Mouse (Mus musculus) T-cell, adult 2 months (primary cell): Measurements from ENCODE around the gene Cdc37.

Experiments used
- DNase-seq: peaks from one replicate; pipeline ENCODE4 v3.0.0; 2022; ENCODE audit warnings: low spot score

The Cdc37 gene

DNA sequence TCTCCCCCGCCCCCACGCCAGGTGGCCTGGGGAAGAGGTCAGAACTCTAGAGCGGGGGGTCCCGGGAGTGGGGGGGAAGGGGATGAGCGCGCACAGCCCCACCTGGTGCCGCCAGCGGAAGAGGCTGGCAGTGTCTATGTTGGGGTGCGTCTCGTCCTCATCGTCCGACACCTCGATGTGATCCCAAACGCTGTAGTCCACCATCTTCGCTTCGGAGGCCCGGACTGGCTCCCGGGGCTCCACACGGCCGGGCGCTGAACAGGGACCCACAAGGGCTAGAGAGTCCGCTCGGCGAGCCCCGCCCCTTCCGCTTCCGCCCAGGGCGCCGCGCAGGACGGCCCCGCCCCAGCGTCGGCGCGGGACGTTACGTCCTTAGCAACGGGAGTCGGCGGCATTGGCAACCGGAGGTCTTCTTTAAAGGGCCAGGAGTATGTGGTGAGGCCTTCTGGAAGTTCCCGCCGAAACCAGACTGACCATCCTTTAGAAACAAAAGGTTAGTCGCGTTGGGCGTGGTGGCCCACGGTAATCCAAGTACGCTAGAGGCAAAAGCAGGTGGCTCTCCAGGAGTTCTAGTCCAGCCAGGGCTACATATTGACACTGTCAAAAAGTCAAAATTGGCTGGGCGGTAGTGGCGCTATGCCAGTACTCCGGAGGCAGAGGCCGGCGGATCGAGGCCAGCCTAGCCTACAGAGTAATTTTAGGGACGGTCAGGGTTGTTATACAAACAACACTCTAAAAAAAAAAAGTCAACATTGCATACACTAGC is at the start of gene Cdc37:
Gene Cdc37, minus strand, starts transcription at position 329 of the 766 bp plus-strand sequence.
- peak; percentile 88 for DNase-seq

- no peak for DNase-seq
Observed at GRCm38 (mm10) chr9:21198960-21199359, 49.2 kb upstream of the Cdc37 start.

GRCm38 (mm10) chr9:21197981-21198380 is 48.2 kb upstream of the Cdc37 start:
- DNase-seq: no peak

DNA sequence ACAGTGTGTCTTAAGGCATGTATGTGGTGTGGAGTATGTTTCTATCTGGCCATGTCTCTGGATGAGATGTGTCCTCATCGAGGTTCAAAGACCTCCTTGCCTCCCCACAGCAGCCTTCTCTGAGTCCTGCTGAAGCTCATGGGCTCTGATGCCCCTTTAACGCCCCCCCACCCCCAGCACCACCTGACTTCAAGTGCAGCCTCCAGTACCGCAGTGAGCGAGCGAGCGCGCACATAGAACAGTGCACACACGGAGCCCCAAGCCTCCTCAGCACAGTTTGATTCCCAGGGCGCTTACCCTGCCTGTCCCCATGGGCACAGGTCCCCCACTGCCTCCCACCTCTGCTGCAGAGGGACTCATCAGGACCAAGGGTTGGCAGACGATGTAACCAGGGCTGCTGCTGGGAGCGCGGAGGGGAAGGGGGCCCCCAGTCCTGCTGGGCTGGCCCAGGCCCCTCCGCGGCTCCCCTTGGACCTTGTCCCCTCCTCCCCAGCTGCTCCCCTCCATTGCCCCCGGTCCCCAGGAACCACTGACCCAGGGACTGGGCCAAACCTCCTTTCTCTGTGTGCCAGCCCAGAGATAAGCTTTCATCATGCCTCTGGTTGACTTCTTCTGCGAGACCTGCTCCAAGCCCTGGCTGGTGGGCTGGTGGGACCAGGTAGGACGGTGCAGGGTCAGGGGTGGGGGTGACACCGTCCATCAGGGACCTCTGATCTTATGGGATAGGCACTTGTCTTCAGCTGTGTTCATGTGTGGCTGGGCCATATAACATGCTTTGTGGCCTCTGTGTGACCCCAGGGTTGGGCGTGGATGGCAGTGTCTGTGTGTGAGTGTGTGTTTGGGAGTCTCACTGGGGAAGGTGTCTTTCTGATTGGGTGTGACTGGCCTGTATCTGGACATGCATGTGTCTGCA is 47.0 kb upstream of the Cdc37 start:
- DNase-seq: no peak

- peak; percentile 57 for DNase-seq
Observed at GRCm38 (mm10) chr9:21195736-21196505, 46.1 kb upstream of the Cdc37 start.

GRCm38 (mm10) chr9:21194787-21195493 is 45.2 kb upstream of the Cdc37 start:
- no peak for DNase-seq

DNA sequence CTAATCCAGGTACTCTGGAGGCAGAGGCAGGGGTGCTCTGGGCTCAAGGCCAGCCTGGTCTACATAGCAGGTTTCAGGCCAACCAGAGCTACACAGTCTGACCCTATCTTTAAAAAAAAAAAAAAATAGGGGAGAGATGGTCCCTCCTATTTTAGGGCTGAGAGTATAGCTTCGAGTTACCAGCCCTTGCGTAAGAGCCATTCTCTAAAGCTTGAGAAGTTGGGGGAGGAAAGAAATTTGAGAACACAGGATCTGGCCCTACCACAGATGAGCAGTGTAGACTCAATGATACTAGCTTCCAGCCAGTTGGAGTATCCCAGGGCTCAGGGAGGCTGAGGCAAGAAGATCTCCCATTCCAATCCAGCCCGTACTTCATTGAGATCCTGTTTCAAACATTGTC is 44.0 kb upstream of the Cdc37 start:
- no peak for DNase-seq

GRCm38 (mm10) chr9:21190670-21191069 is 40.9 kb upstream of the Cdc37 start:
- no peak for DNase-seq

DNA sequence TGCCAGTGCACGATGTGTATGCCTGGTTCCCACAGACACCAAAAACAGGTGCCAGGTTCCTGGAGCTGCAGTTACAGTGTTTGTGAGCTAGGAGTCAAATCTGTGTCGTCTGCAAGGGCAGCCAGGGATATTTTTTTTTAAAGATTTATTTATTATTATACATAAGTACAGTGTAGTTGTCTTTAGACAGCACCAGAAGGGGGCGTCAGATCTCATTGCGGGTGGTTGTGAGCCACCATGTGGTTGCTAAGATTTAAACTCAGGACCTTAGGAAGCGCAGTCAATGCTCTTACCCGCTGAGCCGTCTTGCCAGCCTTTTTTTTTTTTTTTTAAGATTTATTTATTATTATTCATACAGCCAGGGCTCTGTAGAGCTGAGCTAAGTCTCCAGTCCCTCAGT is 40.1 kb upstream of the Cdc37 start:
- peak; percentile 51 for DNase-seq

GRCm38 (mm10) chr9:21185436-21185835 is 35.7 kb upstream of the Cdc37 start:
- DNase-seq: no peak

DNA sequence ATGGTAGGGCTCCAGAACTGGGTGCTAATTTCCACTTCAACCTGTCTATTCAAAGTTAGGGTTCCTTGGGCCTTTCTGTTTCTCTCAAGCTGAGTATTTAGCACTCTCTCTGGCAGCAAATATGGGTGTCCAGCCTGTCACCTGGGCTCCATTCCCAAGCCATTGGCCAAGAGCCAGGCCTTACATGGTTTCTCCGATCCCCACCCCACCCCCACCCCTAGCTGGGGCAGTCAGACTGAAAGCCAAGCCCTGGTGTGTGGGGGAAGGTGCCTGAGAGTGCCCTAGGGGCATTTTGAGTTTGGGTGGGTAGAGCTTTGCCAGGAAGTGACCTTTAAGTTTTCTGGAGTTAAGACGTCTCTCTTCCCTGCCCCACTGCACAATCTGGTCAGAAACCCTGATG is 35.0 kb upstream of the Cdc37 start:
- DNase-seq: no peak

DNA sequence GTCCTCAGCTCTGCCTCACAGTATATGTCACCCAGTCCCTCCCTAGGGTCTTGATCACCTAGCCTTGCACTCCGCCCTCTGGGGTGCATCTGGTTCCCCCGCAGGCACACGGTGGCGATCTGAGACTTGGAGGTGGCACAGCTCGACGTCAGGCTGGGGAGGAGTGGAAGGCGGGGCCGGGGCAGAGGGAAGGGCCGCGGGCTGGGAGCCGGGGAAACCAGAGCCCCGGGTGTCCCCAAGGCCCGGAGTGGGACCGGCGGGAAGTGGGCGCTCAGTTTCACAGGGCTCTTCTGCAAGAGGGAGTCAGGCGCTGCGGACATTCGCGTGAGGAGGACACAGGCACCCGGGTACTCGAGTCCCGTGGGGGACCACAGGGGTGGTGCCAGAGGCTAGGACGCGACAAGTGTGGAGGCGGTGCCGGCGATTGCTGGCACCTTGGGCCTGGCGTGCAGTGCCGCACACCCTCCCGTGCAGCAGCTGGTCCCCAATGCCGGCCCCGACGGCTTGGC is 34.2 kb upstream of the Cdc37 start:
- DNase-seq: peak; percentile 59

DNA sequence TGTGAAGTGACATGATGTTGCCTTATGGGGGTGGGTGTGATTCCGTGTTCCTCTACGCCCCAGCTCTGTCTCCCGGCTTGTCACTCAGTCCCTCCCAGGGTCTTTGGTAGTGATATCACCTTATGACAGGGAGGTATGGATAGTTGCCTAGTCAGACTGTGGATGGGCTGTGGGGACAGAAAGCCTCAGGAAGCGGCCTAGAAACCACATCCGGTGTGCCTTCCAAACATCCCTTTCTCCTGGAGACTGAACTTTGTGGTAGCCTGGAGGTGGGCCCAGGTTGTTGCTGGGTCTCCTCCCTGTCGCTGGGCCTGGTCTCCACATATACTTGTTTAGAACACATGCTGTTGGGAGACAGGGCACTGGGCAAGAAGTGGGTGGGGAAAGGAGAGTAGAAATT is 33.6 kb upstream of the Cdc37 start:
- no peak for DNase-seq

- no peak for DNase-seq
Observed at GRCm38 (mm10) chr9:21181421-21182220, 31.8 kb upstream of the Cdc37 start.

DNA sequence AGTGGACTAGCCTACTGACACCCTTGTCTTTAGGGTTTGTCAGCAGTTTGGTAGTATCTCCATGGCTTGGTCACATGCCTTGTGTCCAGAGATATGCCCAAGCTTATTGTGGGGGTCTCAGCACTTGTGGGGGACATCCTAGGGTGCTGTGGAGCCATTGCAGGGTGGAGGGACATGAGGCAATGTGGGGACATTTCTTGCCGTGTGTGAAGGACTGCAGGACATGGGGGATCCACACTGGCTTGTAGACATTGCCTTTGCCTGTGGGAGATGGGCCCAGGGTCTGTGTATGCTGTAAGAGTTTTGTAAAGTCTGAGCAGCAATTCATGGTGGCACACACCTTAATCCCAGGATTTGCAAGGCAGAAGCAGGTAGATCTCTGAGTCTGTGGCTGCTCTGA is 31.1 kb upstream of the Cdc37 start:
- DNase-seq: no peak

GRCm38 (mm10) chr9:21180402-21180801 is 30.6 kb upstream of the Cdc37 start:
- no peak for DNase-seq

DNA sequence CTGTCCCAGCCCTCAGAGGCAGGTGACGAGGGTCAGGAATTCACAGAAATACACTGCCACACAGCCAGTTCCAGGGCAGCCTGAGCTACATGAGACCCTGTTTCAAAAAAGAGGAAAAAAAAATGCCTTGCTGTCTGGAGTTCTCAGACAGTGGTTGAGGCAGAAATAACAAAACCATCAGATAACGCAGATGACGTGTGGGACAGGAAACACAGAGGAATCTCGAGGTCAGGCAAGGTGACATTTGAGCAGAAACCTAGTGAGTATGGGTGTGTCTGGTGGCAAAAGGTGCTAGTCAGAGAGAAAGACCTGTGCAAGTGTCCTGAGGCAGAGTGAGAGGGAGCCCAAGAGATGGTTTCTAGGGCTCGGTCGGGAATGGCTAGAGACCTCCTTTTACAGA is 22.6 kb upstream of the Cdc37 start:
- peak; percentile 75 for DNase-seq

- no peak for DNase-seq
Observed at GRCm38 (mm10) chr9:21169157-21169556, 19.4 kb upstream of the Cdc37 start.

GRCm38 (mm10) chr9:21168161-21169123 is 18.7 kb upstream of the Cdc37 start:
- peak; percentile 68 for DNase-seq
